Mouse (Mus musculus): Measurements from ENCODE around the gene Tbc1d21. TPM values are rescaled to one million over a fixed set of nuclear protein-coding genes. Genes with fewer than 3 reads are reported as not detected.

Tbc1d21 gene
- polyA plus RNA-seq, 1 experiment from 2014 or later: not detected

DNA sequence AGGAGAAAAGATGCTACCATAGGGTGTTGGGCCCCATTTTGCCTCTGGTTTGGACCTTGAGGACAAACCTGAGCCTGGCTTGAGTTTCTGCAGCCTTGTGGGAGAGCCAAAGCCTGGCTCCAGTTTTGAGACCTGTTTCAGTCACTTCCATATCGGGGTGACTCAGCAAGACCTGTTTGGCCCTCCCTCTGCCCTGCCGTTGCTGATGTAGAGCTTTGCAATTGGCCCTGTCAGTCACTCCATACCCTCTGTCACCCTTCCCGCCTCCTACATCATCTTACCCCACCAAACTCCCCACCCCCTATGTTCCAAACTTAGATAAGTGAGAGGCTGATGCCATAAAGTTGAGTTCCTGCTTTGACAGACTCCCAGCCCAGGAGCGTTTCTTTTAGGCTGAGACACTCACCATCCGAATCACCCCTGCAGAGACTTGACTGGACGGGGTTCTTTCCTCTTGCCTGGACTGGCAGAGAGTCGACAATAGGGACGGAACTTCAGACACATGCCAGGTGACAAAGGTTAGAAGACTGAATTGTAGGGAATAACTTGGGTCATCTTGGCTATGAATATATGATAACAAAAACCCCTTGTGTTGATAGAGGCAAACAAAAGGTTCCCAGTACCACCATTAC is 33.5 kb downstream of the Tbc1d21 start:
- Histone ChIP-seq H3K36me3 (ENCODE audit: poor library complexity, severe bottlenecking) (no peaks in the 10 kb centered on the region), H3K4me2 (no peak overlapping the region), H3K27me3 (no peaks in the 10 kb centered on the region), H3K9me3 (replicated peaks) (peaks cover 4% of the 10 kb centered on the region), H3K9ac (no peak overlapping the region), H3K4me3 (no peak overlapping the region), H3K4me1 (no peaks in the 10 kb centered on the region), H3K27ac (no peak overlapping the region)
- ATAC-seq: no peak
- WGBS: 74% methylated on average over 8 of the region's 8 CpGs

DNA sequence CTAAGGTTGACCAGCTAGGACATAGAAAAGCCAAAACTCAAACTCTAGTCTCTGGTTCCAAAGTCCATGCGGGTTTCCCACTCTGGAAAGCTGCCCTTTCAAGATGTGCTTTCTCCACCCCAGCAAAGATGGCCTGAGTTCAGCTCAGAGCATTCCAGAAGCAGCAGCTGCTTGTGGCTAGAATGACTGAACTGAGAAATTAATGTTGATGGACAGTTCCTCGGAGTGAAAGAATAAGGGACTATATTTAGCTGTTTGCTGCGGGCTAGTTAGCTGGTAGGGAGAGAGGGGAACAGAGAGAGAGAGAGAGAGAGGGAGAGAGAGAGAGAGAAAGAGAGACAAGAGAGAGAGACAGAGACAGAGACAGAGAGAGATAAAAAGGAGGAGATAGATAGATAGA is 39.0 kb downstream of the Tbc1d21 start:
- Histone ChIP-seq H3K4me3 (no peak overlapping the region), H3K36me3 (ENCODE audit: poor library complexity, severe bottlenecking) (no peaks in the 10 kb centered on the region), H3K27me3 (no peaks in the 10 kb centered on the region), H3K4me1 (peaks cover 11% of the 10 kb centered on the region), H3K4me2 (no peak overlapping the region), H3K27ac (no peak overlapping the region), H3K9me3 (replicated peaks) (peaks cover 4% of the 10 kb centered on the region), H3K9ac (no peak overlapping the region)
- WGBS: 71% methylated on average over 3 of the region's 3 CpGs
- ATAC-seq: no peak

DNA sequence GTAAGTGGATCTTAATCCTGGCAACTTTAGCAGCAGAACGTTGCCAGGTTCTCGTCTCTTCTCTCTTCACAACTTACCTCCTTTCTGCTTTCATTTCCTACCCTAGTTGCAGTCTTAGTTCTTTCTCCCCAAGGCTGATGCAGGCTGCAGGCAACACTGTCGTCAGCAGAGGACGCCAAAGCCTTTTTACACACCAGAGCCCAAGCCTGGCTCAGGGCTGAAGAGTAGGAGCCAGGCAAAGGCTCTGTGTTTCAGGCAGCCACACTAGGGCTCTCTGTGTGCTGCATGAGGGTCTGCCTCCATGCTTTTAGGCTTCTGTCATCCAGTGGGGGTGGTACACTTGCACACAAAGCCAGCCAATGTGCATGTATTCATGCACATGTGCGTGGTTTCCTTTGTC is 40.0 kb downstream of the Tbc1d21 start:
- Histone ChIP-seq H3K4me2 (no peak overlapping the region), H3K9me3 (replicated peaks) (peaks cover 4% of the 10 kb centered on the region), H3K27ac (no peak overlapping the region), H3K27me3 (no peaks in the 10 kb centered on the region), H3K4me1 (peaks cover 13% of the 10 kb centered on the region), H3K9ac (no peak overlapping the region), H3K36me3 (ENCODE audit: poor library complexity, severe bottlenecking) (no peaks in the 10 kb centered on the region), H3K4me3 (no peak overlapping the region)
- 24% methylated on average over 5 of the region's 5 CpGs for WGBS
- peak; percentile 87 for ATAC-seq

DNA sequence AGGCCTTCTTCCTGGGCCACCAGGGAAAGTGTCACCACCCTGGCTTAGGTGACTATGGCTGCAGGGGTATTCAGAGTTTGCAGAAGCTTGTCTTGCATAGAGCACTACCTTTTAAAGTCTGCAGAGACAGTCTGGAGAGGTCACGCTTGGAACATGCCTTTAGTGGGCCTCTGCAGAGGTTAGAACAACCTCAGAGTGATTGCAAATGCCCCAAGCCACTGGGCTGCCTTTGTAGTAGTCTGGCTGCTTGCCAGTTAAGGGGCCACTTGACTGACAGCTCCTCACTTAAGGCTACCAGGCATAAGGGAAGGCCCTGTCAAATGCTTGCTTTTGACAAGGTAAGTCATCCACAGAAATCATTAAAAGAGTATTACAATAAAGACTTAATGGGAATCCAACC is 42.9 kb downstream of the Tbc1d21 start:
- no peaks in the 10 kb centered on the region for H3K9me3 ChIP-seq (replicated peaks)
- no peak for ATAC-seq
- H3K4me3 ChIP-seq: no peak overlapping the region
- H3K4me2 ChIP-seq: no peak overlapping the region
- H3K36me3 ChIP-seq (ENCODE audit: poor library complexity, severe bottlenecking): no peaks in the 10 kb centered on the region
- H3K27me3 ChIP-seq: no peaks in the 10 kb centered on the region
- 30% methylated on average over 1 of the region's 1 CpGs for WGBS
- peaks cover 13% of the 10 kb centered on the region for H3K4me1 ChIP-seq
- no peak overlapping the region for H3K9ac ChIP-seq
- H3K27ac ChIP-seq: no peak overlapping the region

DNA sequence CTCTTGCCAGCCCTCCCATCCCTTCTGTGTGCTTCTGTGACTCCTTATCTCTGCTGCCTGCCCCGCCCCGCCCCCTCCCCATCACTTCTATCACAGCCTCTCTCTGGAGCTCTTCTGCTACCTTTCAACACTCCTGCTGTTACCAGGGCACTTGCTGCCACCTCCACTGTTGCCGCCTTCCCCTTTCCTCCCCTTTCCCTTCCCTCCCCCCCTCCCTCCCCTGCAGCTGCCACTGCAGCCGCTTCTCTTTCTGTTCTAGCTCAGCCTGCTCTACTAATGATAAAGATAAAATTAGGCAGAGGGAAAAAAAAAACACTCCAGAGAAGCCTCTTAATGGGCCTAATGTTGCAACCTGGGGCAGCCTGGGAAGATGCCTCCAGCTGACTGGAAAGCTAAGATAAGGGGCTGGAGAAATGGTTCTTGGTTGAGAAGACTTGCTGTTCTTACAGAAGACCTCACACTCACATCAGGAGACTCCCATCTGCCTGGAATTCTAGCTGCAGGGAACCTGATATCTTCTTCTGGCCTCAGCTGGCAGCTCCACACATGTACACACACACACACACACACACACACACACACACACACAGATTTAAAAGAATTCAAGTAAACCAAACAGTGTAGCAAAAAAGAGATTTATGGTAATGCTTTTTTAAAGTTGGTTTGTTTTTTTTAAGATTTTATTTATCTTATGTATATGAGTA is 43.6 kb downstream of the Tbc1d21 start:
- H3K4me2 ChIP-seq: no peak overlapping the region
- no peaks in the 10 kb centered on the region for H3K27me3 ChIP-seq
- peaks cover 13% of the 10 kb centered on the region for H3K4me1 ChIP-seq
- 18% methylated on average over 4 of the region's 4 CpGs for WGBS
- H3K9ac ChIP-seq: no peak overlapping the region
- H3K9me3 ChIP-seq (replicated peaks): 0 out of 2 replicates have a peak, but pooled peaks cover 3% of the 10 kb centered on the region
- H3K27ac ChIP-seq: peak overlapping the region; percentile 48
- no peaks in the 10 kb centered on the region for H3K36me3 ChIP-seq (ENCODE audit: poor library complexity, severe bottlenecking)
- ATAC-seq: 0 out of 2 replicates have a peak, but pooled peaks have one; percentile 13
- no peak overlapping the region for H3K4me3 ChIP-seq

DNA sequence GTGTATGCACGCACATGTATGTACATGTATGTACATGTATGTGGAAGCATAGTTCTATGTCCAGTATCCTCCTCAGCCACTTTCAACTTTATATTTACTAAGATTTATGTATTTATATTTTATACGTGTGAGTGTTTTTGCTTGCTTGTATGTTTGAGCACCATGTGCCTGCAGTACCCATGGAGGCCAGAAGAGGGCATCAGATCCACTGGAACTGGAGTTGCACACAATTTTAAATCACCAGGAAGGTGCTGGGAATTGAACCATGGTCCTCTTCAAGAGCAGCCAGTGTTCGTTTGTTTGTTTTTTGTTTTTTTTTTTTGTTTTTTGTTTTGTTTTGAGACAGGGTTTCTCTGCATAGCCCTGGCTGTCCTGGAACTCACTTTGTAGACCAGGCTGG is 48.6 kb downstream of the Tbc1d21 start:
- Histone ChIP-seq H3K27ac (no peak overlapping the region), H3K27me3 (no peaks in the 10 kb centered on the region), H3K9ac (no peak overlapping the region), H3K4me2 (no peak overlapping the region), H3K9me3 (replicated peaks) (peaks cover 4% of the 10 kb centered on the region; the same call in 1 of the 2 replicates), H3K36me3 (ENCODE audit: poor library complexity, severe bottlenecking) (no peaks in the 10 kb centered on the region), H3K4me1 (peaks cover 6% of the 10 kb centered on the region; the same call in 1 of the 2 replicates), H3K4me3 (no peak overlapping the region)
- 96% methylated on average over 3 of the region's 3 CpGs for WGBS
- ATAC-seq: no peak

DNA sequence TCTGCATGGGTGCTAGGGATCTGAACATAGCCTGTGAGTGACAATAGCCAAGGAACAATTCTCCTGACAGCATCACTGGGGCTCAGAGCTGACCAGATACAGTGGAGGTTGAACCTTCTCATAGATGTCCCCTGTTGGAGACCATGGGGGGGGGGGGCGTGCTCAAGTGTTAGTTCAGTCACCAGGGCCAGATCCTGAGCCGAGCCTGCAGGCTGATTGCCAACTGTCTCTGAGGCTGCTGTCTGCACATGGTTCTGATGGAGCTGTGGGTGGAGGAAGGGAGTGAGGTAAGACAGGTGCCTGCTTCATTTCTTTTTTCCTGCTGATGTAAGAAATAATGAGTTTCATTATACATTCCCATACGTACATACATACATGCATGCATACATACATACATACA is 51.9 kb downstream of the Tbc1d21 start:
- no peak overlapping the region for H3K4me3 ChIP-seq
- no peak overlapping the region for H3K27ac ChIP-seq
- H3K36me3 ChIP-seq (ENCODE audit: poor library complexity, severe bottlenecking): no peaks in the 10 kb centered on the region
- H3K27me3 ChIP-seq: peaks cover 7% of the 10 kb centered on the region
- H3K9me3 ChIP-seq (replicated peaks): peaks cover 4% of the 10 kb centered on the region; the same call in 1 of the 2 replicates
- no peak overlapping the region for H3K4me2 ChIP-seq
- ATAC-seq: no peak
- WGBS: 75% methylated on average over 3 of the region's 3 CpGs
- H3K9ac ChIP-seq: no peak overlapping the region
- peaks cover 22% of the 10 kb centered on the region for H3K4me1 ChIP-seq

DNA sequence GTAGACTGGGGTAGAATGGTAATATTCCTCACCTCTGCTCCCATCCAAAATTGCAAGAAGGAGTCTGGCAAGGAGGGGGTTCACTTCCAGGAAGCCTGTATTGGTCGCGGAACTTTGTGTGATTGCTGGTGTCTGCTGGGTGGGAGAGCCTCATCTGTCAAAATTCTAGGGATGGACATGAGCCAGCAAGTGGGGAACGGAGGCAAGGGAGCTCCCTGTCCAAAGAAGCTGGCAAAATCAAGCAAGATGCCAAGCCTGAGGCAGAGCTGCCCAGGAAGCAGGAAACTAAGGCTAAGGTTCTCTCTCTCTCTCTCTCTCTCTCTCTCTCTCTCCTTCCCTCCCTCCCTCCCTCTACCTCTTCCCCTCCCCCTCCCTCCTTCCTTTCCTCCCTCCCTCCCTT is 52.9 kb downstream of the Tbc1d21 start:
- no peaks in the 10 kb centered on the region for H3K36me3 ChIP-seq (ENCODE audit: poor library complexity, severe bottlenecking)
- no peak overlapping the region for H3K4me2 ChIP-seq
- peaks cover 31% of the 10 kb centered on the region for H3K4me1 ChIP-seq
- H3K9ac ChIP-seq: no peak overlapping the region
- H3K27me3 ChIP-seq: peaks cover 17% of the 10 kb centered on the region
- peaks cover 4% of the 10 kb centered on the region; the same call in 1 of the 2 replicates for H3K9me3 ChIP-seq (replicated peaks)
- no peak overlapping the region for H3K27ac ChIP-seq
- 64% methylated on average over 3 of the region's 3 CpGs for WGBS
- no peak overlapping the region for H3K4me3 ChIP-seq
- no peak for ATAC-seq

DNA sequence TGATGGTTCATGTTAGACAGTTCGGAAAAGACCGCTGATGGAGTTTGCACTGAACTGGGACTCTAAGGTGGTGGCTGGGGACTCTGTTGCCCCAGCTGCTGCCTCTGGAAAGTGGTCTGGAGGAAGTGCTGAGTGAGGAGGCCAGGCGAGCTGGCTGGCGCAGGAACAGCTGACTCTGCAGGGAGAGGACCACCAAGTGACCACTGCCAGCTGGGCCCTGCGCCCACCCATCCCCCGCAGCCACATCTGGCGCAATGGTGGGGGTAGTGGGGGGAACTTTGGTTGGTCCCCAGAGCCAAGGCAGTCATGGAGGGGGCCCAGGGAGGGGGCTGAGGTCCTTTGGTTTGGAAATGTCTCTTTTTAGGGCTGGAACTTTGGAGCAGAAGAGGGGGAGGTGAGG is 53.5 kb downstream of the Tbc1d21 start:
- H3K27me3 ChIP-seq: peaks cover 23% of the 10 kb centered on the region
- 78% methylated on average over 7 of the region's 7 CpGs for WGBS

DNA sequence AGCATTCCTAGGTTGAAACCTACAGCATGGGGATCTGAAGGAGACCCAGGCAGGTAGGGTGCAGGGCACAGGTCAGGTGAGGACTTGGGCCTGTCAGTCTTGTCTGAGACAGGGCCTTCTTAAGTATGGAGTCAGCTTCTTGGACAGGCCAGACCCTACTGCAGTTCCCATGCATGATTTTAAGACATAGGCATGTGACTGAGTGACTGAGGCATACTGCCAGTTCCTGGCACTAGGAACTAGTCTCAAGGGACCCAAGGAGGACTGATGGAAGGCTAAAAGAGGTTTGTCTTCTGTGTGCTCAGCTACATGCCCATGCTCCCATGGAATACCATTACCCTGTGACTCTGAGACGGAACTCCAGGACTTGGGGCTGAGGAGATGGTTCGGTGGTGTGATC is 54.4 kb downstream of the Tbc1d21 start:
- Histone ChIP-seq H3K4me3 (no peak overlapping the region), H3K27me3 (peaks cover 31% of the 10 kb centered on the region), H3K4me1 (peaks cover 40% of the 10 kb centered on the region), H3K4me2 (no peak overlapping the region), H3K9me3 (replicated peaks) (no peaks in the 10 kb centered on the region; the same call in 1 of the 2 replicates), H3K9ac (no peak overlapping the region), H3K27ac (peak overlapping the region; percentile 75), H3K36me3 (ENCODE audit: poor library complexity, severe bottlenecking) (no peaks in the 10 kb centered on the region)
- ATAC-seq: no peak
- 88% methylated on average over 2 of the region's 2 CpGs for WGBS

More for the DNA sequence above, 53.5 kb downstream of the Tbc1d21 start:
- no peak overlapping the region for H3K4me2 ChIP-seq
- no peak overlapping the region for H3K27ac ChIP-seq
- no peak for ATAC-seq
- H3K9ac ChIP-seq: no peak overlapping the region
- peaks cover 37% of the 10 kb centered on the region for H3K4me1 ChIP-seq
- no peaks in the 10 kb centered on the region for H3K36me3 ChIP-seq (ENCODE audit: poor library complexity, severe bottlenecking)
- H3K9me3 ChIP-seq (replicated peaks): peaks cover 2% of the 10 kb centered on the region; the same call in 1 of the 2 replicates
- no peak overlapping the region for H3K4me3 ChIP-seq

DNA sequence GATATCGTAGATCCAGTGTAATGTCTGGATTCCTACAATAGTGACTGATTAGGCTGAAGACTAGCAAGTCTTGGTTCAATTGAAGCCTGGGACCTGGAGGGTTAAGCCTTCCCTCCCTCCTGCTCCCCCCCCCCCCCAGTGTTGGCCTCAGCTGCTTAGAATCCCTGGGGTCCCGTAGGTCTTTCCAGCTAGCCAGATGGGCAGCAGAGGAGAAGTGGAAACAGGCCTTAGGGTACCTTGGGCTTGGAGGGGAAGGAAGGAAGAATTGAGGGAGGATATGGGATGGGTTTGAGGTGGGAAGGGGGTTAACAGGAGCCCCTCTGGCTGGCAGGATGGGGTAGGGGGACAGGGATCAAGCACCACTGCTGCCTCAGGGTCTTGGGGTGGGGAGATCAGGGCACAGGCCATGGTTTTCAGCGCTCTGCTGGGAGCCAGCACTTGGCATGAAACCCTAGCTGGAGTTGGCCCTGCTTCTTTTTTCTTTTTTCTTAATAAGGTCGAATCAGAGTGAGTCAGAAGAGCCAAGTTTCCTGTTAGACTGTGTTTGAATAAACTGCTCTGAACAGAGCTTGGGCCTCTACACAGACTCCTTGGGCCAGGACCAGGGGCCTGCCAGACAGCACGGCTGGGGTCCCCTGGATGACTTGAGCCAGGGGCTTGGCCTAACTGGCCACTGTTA is 55.4 kb downstream of the Tbc1d21 start:
- no peaks in the 10 kb centered on the region; the same call in 1 of the 2 replicates for H3K9me3 ChIP-seq (replicated peaks)
- WGBS: 34% methylated on average over 5 of the region's 5 CpGs
- peaks cover 35% of the 10 kb centered on the region for H3K27me3 ChIP-seq
- H3K4me2 ChIP-seq: no peak overlapping the region
- H3K9ac ChIP-seq: no peak overlapping the region
- ATAC-seq: peak; percentile 46; the same call in 1 of the 2 replicates
- peaks cover 46% of the 10 kb centered on the region for H3K4me1 ChIP-seq
- no peaks in the 10 kb centered on the region for H3K36me3 ChIP-seq (ENCODE audit: poor library complexity, severe bottlenecking)
- H3K4me3 ChIP-seq: no peak overlapping the region
- H3K27ac ChIP-seq: peak overlapping the region; percentile 75

DNA sequence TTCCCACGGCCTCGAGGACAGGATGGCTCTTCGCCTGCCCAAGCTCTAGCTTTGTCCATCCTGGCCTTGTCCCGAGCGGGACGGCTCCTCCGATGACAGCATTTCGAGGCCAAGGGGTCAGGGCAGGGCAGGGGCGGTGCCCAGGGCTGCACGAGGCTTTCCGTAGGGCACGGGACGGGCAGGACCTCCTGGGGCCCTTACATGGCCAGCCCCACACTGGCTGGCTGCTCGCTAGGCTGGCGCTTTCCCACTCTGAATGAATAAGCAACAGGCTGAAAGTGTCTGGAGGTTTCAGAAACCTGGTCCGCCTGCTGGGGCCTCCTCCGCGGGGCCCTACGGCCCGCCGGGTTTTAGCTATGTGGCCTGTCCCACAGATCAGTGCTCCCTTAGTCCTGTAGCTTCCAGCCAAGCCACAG is 57.3 kb downstream of the Tbc1d21 start, which contains the start of gene Loxl1:
TSS of gene Loxl1 (minus strand) at position 243 of the 416 bp plus-strand sequence.
- peak within 1 kb of the TSS; percentile 70 for H3K4me2 ChIP-seq
- H3K9ac ChIP-seq: peak within 1 kb of the TSS; percentile 47
- peak; percentile 46 for ATAC-seq
- no peaks in the 10 kb centered on the region; the same call in 1 of the 2 replicates for H3K9me3 ChIP-seq (replicated peaks)
- H3K4me3 ChIP-seq: peak within 1 kb of the TSS; percentile 43
- H3K27me3 ChIP-seq: peaks cover 35% of the 10 kb centered on the region
- peaks cover 55% of the 10 kb centered on the region for H3K4me1 ChIP-seq
- 1% methylated on average over 21 of the region's 21 CpGs for WGBS
- H3K27ac ChIP-seq: no peak within 1 kb of the TSS; the same call in 1 of the 2 replicates
- H3K36me3 ChIP-seq (ENCODE audit: poor library complexity, severe bottlenecking): no peaks in the 10 kb centered on the region

All from forebrain, embryonic 13.5 days (tissue).